Mouse (Mus musculus) intestine, postnatal 0 days (tissue): ENCODE data around the gene Yes1. TPM values are rescaled to one million over a fixed set of nuclear protein-coding genes. Genes with fewer than 3 reads are reported as not detected.
"Not testable (repeated sequence)": the region's sequence is repeated elsewhere in the genome, so short reads cannot be mapped to it uniquely, and the experiment has no call there.

Source experiments
- ATAC-seq: fragments of 200-750 bp; cut with Nextera tagmentation; 2 replicates; pipeline ENCODE4 v1.8.0; 2017; ENCODE audit warnings: mild to moderate bottlenecking, moderate TSS enrichment, moderate library complexity
- H3K27ac ChIP-seq: fragments of 300-500 bp; sonication (generic); 2 replicates; pipeline ENCODE4 v1.5.1; 2014; ENCODE audit warnings: mild to moderate bottlenecking, low read depth, low read length, moderate library complexity
- H3K27me3 ChIP-seq: fragments of 300-500 bp; sonication (generic); replicated peaks from 2 replicates; pipeline ENCODE4 v1.6.1; 2014; ENCODE audit warnings: low read length, mixed read lengths; ENCODE audit not compliant: control insufficient read depth, insufficient read depth
- H3K36me3 ChIP-seq: fragments of 300-500 bp; sonication (generic); 2 replicates; pipeline ENCODE4 v1.6.1; 2014; ENCODE audit warnings: mild to moderate bottlenecking, moderate library complexity; ENCODE audit not compliant: control insufficient read depth, insufficient read depth
- H3K4me1 ChIP-seq: fragments of 300-500 bp; sonication (generic); replicated peaks from 2 replicates; pipeline ENCODE4 v1.6.1; 2014; ENCODE audit warnings: antibody characterized with exemption, low read length, mixed read lengths; ENCODE audit not compliant: control insufficient read depth, insufficient read depth
- H3K4me2 ChIP-seq: fragments of 300-500 bp; sonication (generic); replicated peaks from 2 replicates; pipeline ENCODE4 v1.6.1; 2014; ENCODE audit warnings: low read depth, mild to moderate bottlenecking, moderate library complexity
- H3K4me3 ChIP-seq: fragments of 300-500 bp; sonication (generic); 2 replicates; pipeline ENCODE4 v1.5.1; 2014; ENCODE audit warnings: low read depth, low read length
- H3K9ac ChIP-seq: fragments of 300-500 bp; sonication (generic); 2 replicates; pipeline ENCODE4 v1.6.1; 2014; ENCODE audit warnings: mild to moderate bottlenecking, low read depth, low read length
- H3K9me3 ChIP-seq: fragments of 300-500 bp; sonication (generic); 2 replicates; pipeline ENCODE4 v1.6.1; 2016; ENCODE audit warnings: mixed run types; ENCODE audit not compliant: control insufficient read depth
- CTCF ChIP-seq: sonication (generic); IDR thresholded peaks from 2 replicates; pipeline ENCODE4 v1.5.1; 2016; ENCODE audit warnings: low read depth, mild to moderate bottlenecking, control low read depth, antibody characterized with exemption, moderate library complexity
- WGBS: fragments of 180-500 bp; shearing (Covaris S2); extraction: QIAGEN DNeasy Blood & Tissue Kit; methylation state at CpG from one replicate; pipeline ENCODE4 v1.1.7; 2014; 5-methylcytosine and 5-hydroxymethylcytosine counted together
- polyA plus RNA-seq: library from polyadenylated mRNA; unstranded; fragments of >200 nt; fragmentation: Nextera tagmentation; extraction: Ambion mirVana; gene quantifications from 2 replicates; pipeline ENCODE4 v1.2.1, GENCODE M21; 2015

The Yes1 gene
- polyA plus RNA-seq, 1 experiment from 2014 or later: 16.6 TPM

DNA sequence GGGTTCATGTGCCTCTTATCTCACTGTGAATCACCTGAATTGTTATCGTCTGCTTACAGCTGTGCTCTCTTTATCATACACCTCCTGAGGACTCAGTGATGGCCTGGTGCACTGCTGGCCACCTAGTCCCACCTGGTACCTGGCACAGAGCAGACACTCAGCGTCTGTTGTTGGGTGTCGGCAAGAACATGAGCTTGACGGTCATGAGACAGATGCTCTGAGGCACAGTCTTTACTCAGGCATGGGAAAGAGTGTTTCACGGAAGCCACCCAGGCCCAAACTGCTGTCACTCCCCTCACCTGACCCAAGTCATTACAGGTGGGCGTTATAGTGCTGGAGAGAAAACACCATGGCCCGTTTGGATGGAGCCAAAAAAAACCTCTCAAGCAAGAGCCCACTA, 113.0 kb downstream of the Yes1 start:
- no peak overlapping the region for H3K9ac ChIP-seq
- no peak overlapping the region for H3K4me2 ChIP-seq
- no peak for ATAC-seq
- no peak for TF ChIP-seq CTCF
- no peaks in the 10 kb centered on the region for H3K4me1 ChIP-seq
- H3K9me3 ChIP-seq: 0 out of 2 replicates have a peak, but pooled peaks cover 2% of the 10 kb centered on the region
- no peak overlapping the region for H3K27ac ChIP-seq
- no peaks in the 10 kb centered on the region for H3K27me3 ChIP-seq
- 50% methylated on average over 7 of the region's 7 CpGs for WGBS
- H3K4me3 ChIP-seq: no peak overlapping the region
- no peaks in the 10 kb centered on the region for H3K36me3 ChIP-seq

DNA sequence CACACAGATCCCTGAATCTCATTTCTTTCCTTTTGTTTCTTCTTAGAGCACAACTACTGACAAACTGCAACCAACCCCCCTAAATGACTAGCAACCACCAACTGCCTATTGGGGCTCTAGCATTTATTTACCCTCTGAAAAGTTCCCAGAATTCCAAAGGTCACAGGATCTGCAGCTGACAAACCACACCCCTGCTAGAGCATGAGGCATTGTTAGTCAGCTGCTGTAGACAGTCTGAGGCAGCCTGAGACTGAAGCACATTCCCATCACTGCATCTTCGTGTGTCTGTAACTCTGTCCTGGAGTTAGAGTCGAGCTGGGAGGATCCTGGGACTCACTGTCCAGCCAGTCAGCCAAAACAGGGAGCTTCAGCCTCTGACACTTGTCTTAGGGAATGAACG, 114.4 kb downstream of the Yes1 start:
- ATAC-seq: peak; percentile 74
- 51% methylated on average over 3 of the region's 3 CpGs for WGBS
- H3K36me3 ChIP-seq: not testable (repeated sequence)

DNA sequence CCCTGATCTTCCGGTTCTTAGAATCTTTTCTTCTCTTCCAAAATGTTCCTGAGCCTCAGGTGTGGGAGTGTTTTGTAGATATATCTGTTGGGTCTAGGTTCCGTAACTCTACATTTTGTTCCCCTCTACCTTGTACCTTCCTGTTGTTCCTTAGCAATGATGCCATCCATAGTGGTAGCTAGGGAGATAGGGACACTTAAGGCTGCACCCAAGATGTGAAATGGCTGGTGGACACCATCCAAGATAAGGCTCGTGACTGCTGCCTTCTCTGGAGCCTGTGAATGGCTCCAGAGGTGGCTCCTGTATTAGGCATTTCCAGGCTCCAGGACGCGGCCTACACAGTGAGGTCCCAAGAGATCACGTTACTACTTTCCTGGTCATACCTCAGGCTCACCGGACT, 117.3 kb downstream of the Yes1 start:
- Histone ChIP-seq H3K9ac (no peak overlapping the region), H3K4me2 (no peak overlapping the region), H3K36me3 (no peaks in the 10 kb centered on the region), H3K27me3 (no peaks in the 10 kb centered on the region), H3K4me3 (no peak overlapping the region), H3K27ac (no peak overlapping the region), H3K9me3 (0 out of 2 replicates have a peak, but pooled peaks cover 2% of the 10 kb centered on the region), H3K4me1 (no peaks in the 10 kb centered on the region)
- no peak for ATAC-seq
- 75% methylated on average over 7 of the region's 7 CpGs for WGBS
- no peak for TF ChIP-seq CTCF

More for the DNA sequence above, 114.4 kb downstream of the Yes1 start:
- peak overlapping the region; percentile 35; the same call in 1 of the 2 replicates for H3K27ac ChIP-seq
- not testable (repeated sequence) for H3K4me2 ChIP-seq, H3K27me3 ChIP-seq, H3K4me3 ChIP-seq, H3K9ac ChIP-seq, H3K4me1 ChIP-seq, H3K9me3 ChIP-seq

DNA sequence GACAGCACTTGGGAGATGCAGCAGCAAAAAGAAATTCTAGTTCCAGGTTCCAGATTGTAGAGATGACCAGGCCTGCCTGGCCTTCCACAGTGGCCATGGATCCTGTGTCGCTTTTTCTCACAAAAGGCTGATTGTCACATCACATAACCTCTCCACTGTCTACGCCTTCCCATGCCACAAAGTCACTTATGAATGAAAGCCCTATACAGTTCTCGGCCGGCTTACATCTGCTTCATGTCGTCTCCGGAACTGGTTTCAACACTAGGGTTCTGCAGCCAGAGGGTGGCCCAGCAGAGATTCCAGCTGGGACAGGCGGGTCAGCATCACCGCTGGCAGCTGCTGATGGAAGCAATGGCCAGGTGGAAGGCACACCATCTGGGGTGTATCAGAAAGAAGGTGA, 117.9 kb downstream of the Yes1 start:
- Histone ChIP-seq H3K4me1 (no peaks in the 10 kb centered on the region), H3K36me3 (0 out of 2 replicates have a peak, but pooled peaks cover 2% of the 10 kb centered on the region), H3K9ac (no peak overlapping the region), H3K4me2 (no peak overlapping the region), H3K9me3 (0 out of 2 replicates have a peak, but pooled peaks cover 2% of the 10 kb centered on the region), H3K4me3 (no peak overlapping the region), H3K27ac (no peak overlapping the region), H3K27me3 (no peaks in the 10 kb centered on the region)
- TF ChIP-seq CTCF: no peak
- 84% methylated on average over 8 of the region's 8 CpGs for WGBS
- peak; percentile 36; the same call in 1 of the 2 replicates for ATAC-seq

DNA sequence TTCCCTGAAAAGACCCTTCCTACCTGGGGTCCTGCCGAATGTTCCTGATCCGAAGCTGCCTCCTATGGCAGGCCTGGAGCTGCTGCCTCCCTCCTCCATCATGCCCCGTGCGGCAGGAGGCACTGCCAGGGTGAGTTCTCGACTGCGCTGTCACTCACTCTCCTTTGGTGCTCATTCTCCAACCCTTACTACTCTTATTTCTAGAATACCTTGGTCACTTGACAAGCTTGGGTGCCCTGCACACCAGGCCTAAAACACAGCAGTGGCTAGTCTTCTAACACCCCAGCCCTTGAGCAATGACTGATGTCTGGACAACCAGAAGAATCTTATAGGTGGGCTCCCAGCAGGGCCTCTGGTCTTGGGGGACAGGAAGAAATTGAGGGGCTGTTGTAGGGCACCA, 122.9 kb downstream of the Yes1 start:
- not testable (repeated sequence) for ATAC-seq, H3K4me1 ChIP-seq, H3K4me3 ChIP-seq, H3K9me3 ChIP-seq, H3K27me3 ChIP-seq, H3K4me2 ChIP-seq, H3K27ac ChIP-seq, H3K9ac ChIP-seq
- 94% methylated on average over 6 of the region's 6 CpGs for WGBS
- peaks cover 34% of the 10 kb centered on the region for H3K36me3 ChIP-seq

DNA sequence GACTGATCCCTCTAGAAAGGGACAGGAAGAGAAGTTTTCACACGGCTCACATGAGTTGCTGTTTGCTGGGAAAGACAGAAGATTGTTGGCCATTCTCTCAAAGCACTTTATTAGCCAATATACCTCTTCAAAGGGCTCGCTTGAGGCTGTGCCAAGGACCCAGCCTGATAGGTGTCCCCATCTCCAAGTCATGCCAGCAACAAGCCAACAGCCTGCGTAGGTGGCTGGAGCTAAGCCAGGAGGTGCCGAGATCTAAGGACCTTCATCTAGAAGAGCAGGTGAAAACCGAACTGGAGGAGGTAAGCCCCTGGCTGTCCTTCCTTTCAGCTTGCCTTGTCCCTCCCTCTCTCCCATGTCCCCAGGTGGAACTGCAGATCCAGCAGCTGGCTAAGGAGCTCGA, 124.8 kb downstream of the Yes1 start:
- WGBS: 93% methylated on average over 6 of the region's 6 CpGs
- ATAC-seq: no peak
- TF ChIP-seq CTCF: no peak
- Histone ChIP-seq H3K27me3 (no peaks in the 10 kb centered on the region), H3K4me3 (no peak overlapping the region), H3K4me1 (no peaks in the 10 kb centered on the region), H3K9me3 (no peaks in the 10 kb centered on the region), H3K4me2 (no peak overlapping the region), H3K36me3 (peaks cover 37% of the 10 kb centered on the region), H3K9ac (no peak overlapping the region), H3K27ac (no peak overlapping the region)

Other genes starting within 250 kb of the Yes1 start
- gene Ppp1cb, start 152.3 kb upstream of the Yes1 start, polyA plus RNA-seq: 192 and 194 TPM in 2 replicates
- gene Pisd, start 174.5 kb downstream of the Yes1 start, polyA plus RNA-seq: 69.8 and 70.9 TPM in 2 replicates
- gene Gm20671, start 215.9 kb downstream of the Yes1 start, polyA plus RNA-seq: not detected in 2 replicates
- 6.1 and 6.5 TPM in 2 replicates for gene Prr14l, start 243.1 kb downstream of the Yes1 start, polyA plus RNA-seq